Mouse (Mus musculus): Measurements from ENCODE around the gene Tbx10. TPM values are rescaled to one million over a fixed set of nuclear protein-coding genes. Genes with fewer than 3 reads are reported as not detected.

Gene Tbx10
- total and polyA plus RNA-seq, 2 experiments from 2014 or later = not detected

DNA sequence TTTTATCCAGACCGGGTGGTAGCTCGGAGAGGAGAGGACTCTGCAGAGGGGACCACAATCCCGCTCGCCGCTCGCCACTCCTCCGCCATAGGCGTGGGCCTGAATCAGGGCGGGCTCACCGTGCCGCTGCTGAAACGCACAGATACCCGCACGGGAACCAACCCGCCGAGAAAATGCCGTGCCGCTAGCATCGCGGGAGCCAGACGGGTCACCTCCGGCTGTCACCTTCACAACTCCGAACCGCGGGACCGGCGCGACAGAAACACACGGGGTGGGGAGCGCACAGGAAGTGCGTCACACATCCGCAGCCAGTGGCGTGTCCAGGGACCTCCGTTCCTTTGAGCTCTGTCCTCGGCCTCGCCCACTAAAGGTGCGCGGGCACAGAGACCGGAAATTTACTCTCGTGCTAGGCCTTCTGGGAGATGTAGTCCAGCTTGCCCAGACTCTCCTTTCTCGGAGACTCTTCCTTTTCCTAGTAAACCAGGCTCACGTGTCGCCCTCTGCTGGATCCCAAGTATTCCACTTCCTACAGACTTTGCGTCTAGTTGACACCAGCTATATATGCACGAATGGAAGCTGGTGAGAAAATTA is 20.0 kb downstream of the Tbx10 start, which contains the start of gene Ndufv1:
Ndufv1 (minus strand) TSS at position 375 of the 591 bp plus-strand sequence.
- no peaks in the 10 kb centered on the region for H3K27me3 ChIP-seq (ENCODE audit: insufficient read depth, low read length)
- H3K9me3 ChIP-seq (ENCODE audit: low read length) = no peaks in the 10 kb centered on the region
- H3K4me1 ChIP-seq (ENCODE audit: insufficient read depth) = peaks cover 6% of the 10 kb centered on the region
- ATAC-seq = peak; percentile 99
- DNase-seq = peak; percentile 98
- peaks cover 22% of the 10 kb centered on the region for H3K36me3 ChIP-seq (ENCODE audit: insufficient read depth)
- H3K4me3 ChIP-seq (ENCODE audit: low read depth, low read length) = peak within 1 kb of the TSS; percentile 77
- peak; percentile 91 for TF ChIP-seq CTCF (IDR thresholded peaks at IDR 0.05; ENCODE audit: low read depth)
- H3K9ac ChIP-seq = peak within 1 kb of the TSS; percentile 82
- H3K4me2 ChIP-seq (ENCODE audit: low read depth) = peak within 1 kb of the TSS; percentile 68
- 2% methylated on average over 45 of the region's 45 CpGs for WGBS
- peak within 1 kb of the TSS; percentile 72 for H3K27ac ChIP-seq (ENCODE audit: low read depth, low read length)

DNA sequence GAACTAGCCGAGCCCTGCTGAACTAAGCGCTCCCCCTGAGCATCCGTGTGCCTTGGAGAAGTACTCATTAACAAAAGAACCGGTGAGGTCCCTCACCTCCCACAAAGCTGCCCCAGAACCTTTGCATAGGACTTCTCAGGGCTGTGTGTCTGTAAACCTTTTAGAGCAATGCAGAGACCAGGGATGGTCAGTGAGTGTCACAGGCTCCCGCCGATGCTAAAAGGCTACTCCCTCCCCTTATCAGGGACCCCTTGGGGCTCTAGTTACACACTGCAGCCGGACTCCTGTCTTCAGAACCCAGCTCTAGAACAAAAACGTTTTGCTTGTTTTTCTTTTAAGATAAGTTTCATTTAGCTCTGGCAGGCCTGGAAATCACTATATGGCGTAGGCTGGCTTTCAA is 20.5 kb downstream of the Tbx10 start:
- peak; percentile 2; the same call in 1 of the 2 replicates for ATAC-seq

DNA sequence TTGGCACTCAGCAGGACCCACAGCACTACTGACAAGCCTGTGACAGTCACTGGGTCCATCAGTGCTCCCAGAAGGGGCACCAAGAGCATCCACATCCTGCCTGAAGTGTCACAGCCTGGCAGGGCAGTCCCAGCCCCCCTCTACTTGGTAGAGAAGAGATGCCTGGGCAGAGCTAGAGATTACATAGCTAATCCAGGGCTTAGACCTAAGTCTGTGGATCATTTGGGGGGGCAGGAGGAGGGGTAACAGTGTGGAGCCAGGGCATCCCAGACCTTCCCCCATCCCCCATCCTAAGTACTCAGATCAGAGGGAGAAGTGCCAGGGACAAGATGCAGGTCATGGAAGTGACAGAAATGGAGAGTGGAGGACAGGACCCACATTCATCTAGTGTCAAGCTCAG is 22.2 kb downstream of the Tbx10 start:
- Histone ChIP-seq H3K27ac (ENCODE audit: low read depth, low read length) (no peak overlapping the region), H3K36me3 (ENCODE audit: insufficient read depth) (no peaks in the 10 kb centered on the region; the same call in 1 of the 2 replicates), H3K4me1 (ENCODE audit: insufficient read depth) (peaks cover 6% of the 10 kb centered on the region), H3K27me3 (ENCODE audit: insufficient read depth, low read length) (no peaks in the 10 kb centered on the region), H3K4me3 (ENCODE audit: low read depth, low read length) (no peak overlapping the region), H3K9ac (no peak overlapping the region), H3K4me2 (ENCODE audit: low read depth) (no peak overlapping the region), H3K9me3 (ENCODE audit: low read length) (no peaks in the 10 kb centered on the region)
- DNase-seq = no peak
- ATAC-seq = no peak
- no peak for TF ChIP-seq CTCF (IDR thresholded peaks at IDR 0.05; ENCODE audit: low read depth)

More for the DNA sequence above, 20.5 kb downstream of the Tbx10 start:
- 24% methylated on average over 9 of the region's 9 CpGs for WGBS
- Histone ChIP-seq H3K4me1 (ENCODE audit: insufficient read depth) (peaks cover 6% of the 10 kb centered on the region), H3K4me2 (ENCODE audit: low read depth) (peak overlapping the region; percentile 68), H3K27ac (ENCODE audit: low read depth, low read length) (no peak overlapping the region), H3K27me3 (ENCODE audit: insufficient read depth, low read length) (no peaks in the 10 kb centered on the region), H3K9ac (0 out of 2 replicates have a peak overlapping the region, but pooled peaks have one; percentile 31), H3K9me3 (ENCODE audit: low read length) (no peaks in the 10 kb centered on the region), H3K4me3 (ENCODE audit: low read depth, low read length) (peak overlapping the region; percentile 77), H3K36me3 (ENCODE audit: insufficient read depth) (peaks cover 16% of the 10 kb centered on the region)
- TF ChIP-seq CTCF (IDR thresholded peaks at IDR 0.05; ENCODE audit: low read depth) = no peak
- no peak for DNase-seq

DNA sequence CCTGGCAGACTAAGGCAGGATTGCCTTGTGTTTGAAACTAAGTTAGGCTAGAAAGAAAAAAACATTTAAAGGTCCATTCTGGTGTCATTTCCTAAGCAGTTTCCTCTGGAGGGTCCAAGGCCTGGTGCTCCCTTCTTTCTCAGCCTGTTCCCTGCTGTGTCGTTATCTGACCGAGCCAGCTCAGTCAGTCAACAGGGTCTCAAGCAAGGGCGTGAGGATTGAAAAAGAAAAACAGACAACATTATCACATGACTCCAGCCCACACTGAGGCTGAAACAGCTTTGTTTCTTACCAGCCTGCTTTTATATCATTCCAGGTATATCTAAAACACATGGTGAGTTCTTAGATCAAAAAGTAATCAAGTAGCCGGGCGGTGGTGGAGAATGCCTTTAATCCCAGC is 23.1 kb downstream of the Tbx10 start:
- Histone ChIP-seq H3K9ac (no peak overlapping the region), H3K27ac (ENCODE audit: low read depth, low read length) (no peak overlapping the region), H3K36me3 (ENCODE audit: insufficient read depth) (no peaks in the 10 kb centered on the region), H3K9me3 (ENCODE audit: low read length) (no peaks in the 10 kb centered on the region), H3K4me3 (ENCODE audit: low read depth, low read length) (no peak overlapping the region), H3K4me2 (ENCODE audit: low read depth) (no peak overlapping the region), H3K27me3 (ENCODE audit: insufficient read depth, low read length) (no peaks in the 10 kb centered on the region), H3K4me1 (ENCODE audit: insufficient read depth) (peaks cover 6% of the 10 kb centered on the region)
- 61% methylated on average over 5 of the region's 5 CpGs for WGBS
- ATAC-seq = no peak
- DNase-seq = no peak
- TF ChIP-seq CTCF (IDR thresholded peaks at IDR 0.05; ENCODE audit: low read depth) = no peak

DNA sequence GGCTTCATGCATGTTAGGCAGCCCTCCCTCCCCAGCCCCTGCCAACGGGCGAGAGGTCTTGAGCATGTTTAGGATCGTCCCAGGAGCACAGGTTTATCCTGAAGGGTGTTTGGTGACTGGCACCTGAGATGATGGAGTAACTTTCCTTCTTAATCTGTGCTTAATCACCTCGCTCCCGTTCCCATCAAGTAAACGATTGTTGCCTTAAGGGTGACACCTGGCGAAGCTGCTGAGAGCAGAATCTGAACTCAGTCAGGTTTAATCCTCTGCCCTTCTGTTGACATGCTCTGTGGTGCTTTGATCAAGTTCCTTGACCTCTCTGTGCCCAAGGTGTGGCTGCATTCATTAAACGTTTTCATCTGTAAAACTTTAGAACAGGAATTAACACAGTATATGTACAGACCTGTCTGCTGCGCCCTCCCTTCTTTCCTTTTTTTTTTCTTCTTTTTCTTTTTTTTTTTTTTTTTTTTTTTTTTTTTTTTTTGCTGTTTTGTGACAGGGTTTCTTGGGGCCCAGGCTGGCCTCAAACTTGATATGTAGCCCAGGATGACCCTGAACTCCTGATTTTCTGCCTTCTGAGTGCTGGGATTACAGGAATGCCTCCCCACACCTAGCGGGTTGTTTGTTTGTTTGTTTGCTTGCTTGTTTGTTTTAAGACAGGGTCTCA is 25.5 kb downstream of the Tbx10 start:
- no peak for TF ChIP-seq CTCF (IDR thresholded peaks at IDR 0.05; ENCODE audit: low read depth)
- no peak overlapping the region for H3K27ac ChIP-seq (ENCODE audit: low read depth, low read length)
- H3K4me2 ChIP-seq (ENCODE audit: low read depth) = no peak overlapping the region
- no peak overlapping the region for H3K9ac ChIP-seq
- H3K4me3 ChIP-seq (ENCODE audit: low read depth, low read length) = no peak overlapping the region
- 68% methylated on average over 10 of the region's 10 CpGs for WGBS
- H3K9me3 ChIP-seq (ENCODE audit: low read length) = no peaks in the 10 kb centered on the region
- no peak for ATAC-seq
- DNase-seq = no peak
- no peaks in the 10 kb centered on the region for H3K36me3 ChIP-seq (ENCODE audit: insufficient read depth)
- no peaks in the 10 kb centered on the region for H3K27me3 ChIP-seq (ENCODE audit: insufficient read depth, low read length)
- H3K4me1 ChIP-seq (ENCODE audit: insufficient read depth) = no peaks in the 10 kb centered on the region

DNA sequence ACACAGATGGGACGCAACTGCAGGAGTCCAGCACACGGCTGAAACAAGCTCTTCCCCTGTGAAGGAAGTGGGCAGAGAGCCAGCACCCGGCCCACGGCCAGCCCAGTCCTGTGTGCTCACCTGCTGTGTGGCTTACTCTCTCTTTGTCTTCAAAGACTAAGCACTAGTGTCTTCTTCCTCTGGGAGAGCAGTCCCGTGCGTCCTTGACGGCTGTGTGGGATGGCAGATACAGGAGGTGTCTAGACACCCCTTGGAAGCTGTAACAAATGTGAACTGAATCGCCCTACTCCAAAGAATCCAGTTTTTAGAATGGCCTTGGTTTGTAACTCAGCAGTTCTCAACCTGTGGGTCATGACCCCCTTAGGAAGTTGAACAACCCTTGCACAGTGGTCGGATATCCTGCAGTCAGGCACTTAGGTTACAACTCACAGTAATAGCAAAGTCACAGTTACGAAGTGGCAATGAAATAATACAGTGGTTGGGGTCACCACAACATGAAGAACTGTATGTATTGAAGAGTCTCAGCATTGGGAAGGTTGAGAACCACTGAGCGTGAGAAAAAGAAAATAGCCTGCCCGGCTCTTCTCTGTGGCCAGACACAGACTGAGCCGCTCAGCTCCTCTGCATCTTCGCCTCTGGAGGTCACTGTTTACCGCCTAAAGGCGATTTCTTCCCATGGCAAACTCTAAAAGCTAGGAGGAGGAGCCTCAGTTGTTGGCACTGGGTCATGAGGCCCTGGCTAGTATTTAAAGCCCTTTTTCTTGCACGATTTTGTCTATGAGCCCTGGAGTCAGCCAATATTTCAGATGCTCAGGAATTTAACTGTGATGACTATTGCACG is 26.4 kb downstream of the Tbx10 start:
- Histone ChIP-seq H3K27ac (ENCODE audit: low read depth, low read length) (no peak overlapping the region), H3K27me3 (ENCODE audit: insufficient read depth, low read length) (no peaks in the 10 kb centered on the region), H3K4me2 (ENCODE audit: low read depth) (no peak overlapping the region), H3K9ac (no peak overlapping the region), H3K36me3 (ENCODE audit: insufficient read depth) (no peaks in the 10 kb centered on the region), H3K4me3 (ENCODE audit: low read depth, low read length) (no peak overlapping the region), H3K4me1 (ENCODE audit: insufficient read depth) (no peaks in the 10 kb centered on the region), H3K9me3 (ENCODE audit: low read length) (no peaks in the 10 kb centered on the region)
- peak; percentile 89 for ATAC-seq
- DNase-seq = peak; percentile 85
- 25% methylated on average over 18 of the region's 18 CpGs for WGBS
- TF ChIP-seq CTCF (IDR thresholded peaks at IDR 0.05; ENCODE audit: low read depth) = peak; percentile 75
